Mouse (Mus musculus): Measurements from ENCODE around the gene Icmt. TPM values are rescaled to one million over a fixed set of nuclear protein-coding genes. Genes with fewer than 3 reads are reported as not detected.

Gene Icmt
- polyA plus RNA-seq, 1 experiment from 2014 or later, result 16.8 TPM

- Histone ChIP-seq H3K4me1 (peaks cover 14% of the 10 kb centered on the region), H3K27ac (replicated peaks) (peak overlapping the region; percentile 43; the same call in 1 of the 2 replicates), H3K4me3 (peak overlapping the region; percentile 81), H3K4me2 (peak overlapping the region; percentile 83), H3K27me3 (replicated peaks) (no peaks in the 10 kb centered on the region), H3K9me3 (no peaks in the 10 kb centered on the region), H3K9ac (peak overlapping the region; percentile 95), H3K36me3 (peaks cover 26% of the 10 kb centered on the region)
- no peak for ATAC-seq (ENCODE audit: extremely low read depth, insufficient number of reproducible peaks, low FRiP score, low TSS enrichment)
- WGBS, result 44% methylated on average over 16 of the region's 16 CpGs
Observed at GRCm38 (mm10) chr4:152324641-152325562, 27.9 kb downstream of the Icmt start.

- Histone ChIP-seq H3K9ac (peak within 1 kb of the TSS; percentile 95), H3K4me2 (peak within 1 kb of the TSS; percentile 83), H3K36me3 (peaks cover 34% of the 10 kb centered on the region), H3K4me3 (peak within 1 kb of the TSS; percentile 81), H3K4me1 (peaks cover 14% of the 10 kb centered on the region), H3K27me3 (replicated peaks) (no peaks in the 10 kb centered on the region), H3K27ac (replicated peaks) (peak within 1 kb of the TSS; percentile 69), H3K9me3 (no peaks in the 10 kb centered on the region)
- peak; percentile 90 for ATAC-seq (ENCODE audit: extremely low read depth, insufficient number of reproducible peaks, low FRiP score, low TSS enrichment)
- WGBS, result under 1% methylated on average over 70 of the region's 70 CpGs
Observed at GRCm38 (mm10) chr4:152325574-152326411, 28.8 kb downstream of the Icmt start, which contains the start of gene Rpl22. TSS of gene Rpl22 (plus strand) at chr4:152325742.

GRCm38 (mm10) chr4:152326543-152326942 is 29.5 kb downstream of the Icmt start:
- 2% methylated on average over 11 of the region's 11 CpGs for WGBS
- H3K4me2 ChIP-seq, result peak overlapping the region; percentile 83
- H3K4me1 ChIP-seq, result peaks cover 14% of the 10 kb centered on the region
- peak overlapping the region; percentile 81 for H3K4me3 ChIP-seq
- peaks cover 42% of the 10 kb centered on the region for H3K36me3 ChIP-seq
- ATAC-seq (ENCODE audit: extremely low read depth, insufficient number of reproducible peaks, low FRiP score, low TSS enrichment), result no peak
- no peak overlapping the region for H3K27ac ChIP-seq (replicated peaks)
- no peaks in the 10 kb centered on the region for H3K9me3 ChIP-seq
- H3K9ac ChIP-seq, result peak overlapping the region; percentile 95
- no peaks in the 10 kb centered on the region for H3K27me3 ChIP-seq (replicated peaks)

GRCm38 (mm10) chr4:152328691-152329090 is 31.7 kb downstream of the Icmt start:
- H3K36me3 ChIP-seq, result peaks cover 63% of the 10 kb centered on the region
- no peak for ATAC-seq (ENCODE audit: extremely low read depth, insufficient number of reproducible peaks, low FRiP score, low TSS enrichment)
- no peaks in the 10 kb centered on the region for H3K9me3 ChIP-seq
- no peak overlapping the region for H3K9ac ChIP-seq
- H3K27me3 ChIP-seq (replicated peaks), result no peaks in the 10 kb centered on the region
- peaks cover 14% of the 10 kb centered on the region for H3K4me1 ChIP-seq
- H3K4me2 ChIP-seq, result no peak overlapping the region
- no peak overlapping the region for H3K27ac ChIP-seq (replicated peaks)
- 80% methylated on average over 6 of the region's 6 CpGs for WGBS
- no peak overlapping the region for H3K4me3 ChIP-seq

- WGBS, result 30% methylated on average over 2 of the region's 2 CpGs
- Histone ChIP-seq H3K9ac (no peak overlapping the region), H3K27ac (replicated peaks) (no peak overlapping the region), H3K36me3 (peaks cover 81% of the 10 kb centered on the region), H3K9me3 (no peaks in the 10 kb centered on the region), H3K4me3 (no peak overlapping the region), H3K4me2 (no peak overlapping the region), H3K4me1 (no peaks in the 10 kb centered on the region; the same call in 1 of the 2 replicates), H3K27me3 (replicated peaks) (peaks cover 22% of the 10 kb centered on the region)
- ATAC-seq (ENCODE audit: extremely low read depth, insufficient number of reproducible peaks, low FRiP score, low TSS enrichment), result peak; percentile 61; the same call in 1 of the 2 replicates
Observed at GRCm38 (mm10) chr4:152332952-152333351, 35.9 kb downstream of the Icmt start.

GRCm38 (mm10) chr4:152333587-152333986 is 36.6 kb downstream of the Icmt start:
- H3K4me3 ChIP-seq, result no peak overlapping the region
- H3K27ac ChIP-seq (replicated peaks), result no peak overlapping the region
- H3K9ac ChIP-seq, result no peak overlapping the region
- H3K4me2 ChIP-seq, result no peak overlapping the region
- 93% methylated on average over 12 of the region's 12 CpGs for WGBS
- ATAC-seq (ENCODE audit: extremely low read depth, insufficient number of reproducible peaks, low FRiP score, low TSS enrichment), result no peak
- peaks cover 74% of the 10 kb centered on the region for H3K36me3 ChIP-seq
- H3K4me1 ChIP-seq, result peaks cover 5% of the 10 kb centered on the region; the same call in 1 of the 2 replicates
- no peaks in the 10 kb centered on the region for H3K9me3 ChIP-seq
- peaks cover 29% of the 10 kb centered on the region for H3K27me3 ChIP-seq (replicated peaks)

- peaks cover 32% of the 10 kb centered on the region for H3K36me3 ChIP-seq
- H3K4me3 ChIP-seq, result no peak overlapping the region
- 26% methylated on average over 6 of the region's 6 CpGs for WGBS
- no peak overlapping the region for H3K9ac ChIP-seq
- H3K4me1 ChIP-seq, result peaks cover 16% of the 10 kb centered on the region
- peaks cover 70% of the 10 kb centered on the region for H3K27me3 ChIP-seq (replicated peaks)
- no peak for ATAC-seq (ENCODE audit: extremely low read depth, insufficient number of reproducible peaks, low FRiP score, low TSS enrichment)
- no peak overlapping the region for H3K4me2 ChIP-seq
- H3K9me3 ChIP-seq, result no peaks in the 10 kb centered on the region
- no peak overlapping the region for H3K27ac ChIP-seq (replicated peaks)
Observed at GRCm38 (mm10) chr4:152337772-152338171, 40.7 kb downstream of the Icmt start.

GRCm38 (mm10) chr4:152338419-152339292 is 41.6 kb downstream of the Icmt start, which contains the start of gene Chd5:
TSS of gene Chd5 (plus strand) at chr4:152338651.
- Histone ChIP-seq H3K4me1 (peaks cover 16% of the 10 kb centered on the region), H3K9me3 (no peaks in the 10 kb centered on the region), H3K36me3 (peaks cover 23% of the 10 kb centered on the region), H3K4me3 (peak within 1 kb of the TSS; percentile 62), H3K4me2 (peak within 1 kb of the TSS; percentile 97), H3K9ac (peak within 1 kb of the TSS; percentile 77), H3K27me3 (replicated peaks) (peaks cover 79% of the 10 kb centered on the region), H3K27ac (replicated peaks) (no peak within 1 kb of the TSS)
- 1% methylated on average over 97 of the region's 120 CpGs for WGBS
- no peak for ATAC-seq (ENCODE audit: extremely low read depth, insufficient number of reproducible peaks, low FRiP score, low TSS enrichment)

GRCm38 (mm10) chr4:152339293-152339790 is 42.3 kb downstream of the Icmt start:
- no peak for ATAC-seq (ENCODE audit: extremely low read depth, insufficient number of reproducible peaks, low FRiP score, low TSS enrichment)
- H3K36me3 ChIP-seq, result peaks cover 17% of the 10 kb centered on the region
- H3K4me1 ChIP-seq, result peaks cover 16% of the 10 kb centered on the region
- H3K4me2 ChIP-seq, result peak overlapping the region; percentile 97
- WGBS, result 3% methylated on average over 19 of the region's 26 CpGs
- no peaks in the 10 kb centered on the region for H3K9me3 ChIP-seq
- no peak overlapping the region for H3K27ac ChIP-seq (replicated peaks)
- peaks cover 86% of the 10 kb centered on the region for H3K27me3 ChIP-seq (replicated peaks)
- peak overlapping the region; percentile 62 for H3K4me3 ChIP-seq
- H3K9ac ChIP-seq, result peak overlapping the region; percentile 77

GRCm38 (mm10) chr4:152340584-152341284 is 43.7 kb downstream of the Icmt start:
- Histone ChIP-seq H3K4me1 (peaks cover 27% of the 10 kb centered on the region), H3K4me3 (no peak overlapping the region), H3K9me3 (no peaks in the 10 kb centered on the region), H3K9ac (no peak overlapping the region), H3K36me3 (peaks cover 3% of the 10 kb centered on the region), H3K27me3 (replicated peaks) (peaks cover 93% of the 10 kb centered on the region), H3K4me2 (no peak overlapping the region), H3K27ac (replicated peaks) (no peak overlapping the region)
- 33% methylated on average over 15 of the region's 15 CpGs for WGBS
- ATAC-seq (ENCODE audit: extremely low read depth, insufficient number of reproducible peaks, low FRiP score, low TSS enrichment), result no peak

All from heart, embryonic 13.5 days (tissue).